In genomic region chr14:51438955-51439354, GRCm38 (mm10) we compare ENCODE assay signal across 34 mouse cellular contexts. TPM values are rescaled to one million over a fixed set of nuclear protein-coding genes. Genes with fewer than 3 reads are reported as not detected.
"Had no signal": no experiment of that assay in that cellular context is flagged by ENCODE, and none has a peak within 500 bp of the region (broad histone marks: within the 10 kb centered on the region; RNA-seq: fewer than 3 reads in every experiment).

No protein-coding gene starts in this region.

- H3K4me1 ChIP-seq: liver, embryonic 13.5 days; midbrain, embryonic 13.5 days; neural tube, embryonic 13.5 days; stomach, embryonic 15.5 days had no signal

- H3K27ac ChIP-seq: kidney, postnatal 0 days; layer of hippocampus, adult 2 months; left cerebral cortex, adult 2 months; liver, embryonic 13.5 days; midbrain, embryonic 13.5 days; neural tube, embryonic 13.5 days; stomach, embryonic 15.5 days had no signal

- ATAC-seq: intestine, embryonic 16.5 days; midbrain, embryonic 13.5 days had no signal

- H3K4me3 ChIP-seq: layer of hippocampus, adult 2 months; left cerebral cortex, adult 2 months; liver, embryonic 13.5 days; midbrain, embryonic 13.5 days; myocyte; neural tube, embryonic 13.5 days; stomach, embryonic 15.5 days had no signal

- H3K4me2 ChIP-seq: liver, embryonic 13.5 days; midbrain, embryonic 13.5 days; neural tube, embryonic 13.5 days; stomach, embryonic 15.5 days had no signal

- H3K9me3 ChIP-seq: stomach, embryonic 15.5 days had no signal

- DNase-seq: kidney, adult 2 months; kidney, postnatal 25 days; layer of hippocampus, adult 9-11 months; liver, embryonic 13.5 days; lung, adult 2 months; lung, postnatal 14 days; lung, postnatal 4 days; right cerebral cortex, adult 18-20 months; right cerebral cortex, postnatal 14 days; spleen, adult 18-20 months; thymus, adult 2 months; thymus, postnatal 14 days; thymus, postnatal 4 days had no signal

- H3K27me3 ChIP-seq: liver, embryonic 13.5 days; midbrain, embryonic 13.5 days; neural tube, embryonic 13.5 days; stomach, embryonic 15.5 days had no signal

- H3K36me3 ChIP-seq: liver, embryonic 13.5 days; midbrain, embryonic 13.5 days; neural tube, embryonic 13.5 days; stomach, embryonic 15.5 days had no signal

- H3K9ac ChIP-seq: liver, embryonic 13.5 days; midbrain, embryonic 13.5 days; neural tube, embryonic 13.5 days; stomach, embryonic 15.5 days had no signal

RNA-seq across cellular contexts. Expression of gene Vmn2r89, which starts 12.7 kb away (rescaled TPM):
- total RNA-seq: layer of hippocampus, adult 2 months; layer of hippocampus, postnatal 25 days; left cerebral cortex, adult 2 months; left cerebral cortex, postnatal 10 days; left cerebral cortex, postnatal 36 days; liver, adult 2 months; megakaryocyte progenitor cell, adult 5-6 weeks; megakaryocyte-erythroid progenitor cell, adult 5-6 weeks; neutrophil, adult 5-6 weeks had no signal
- polyA plus RNA-seq: intestine, embryonic 16.5 days; kidney, adult 2 months; kidney, embryonic 14.5 days; kidney, postnatal 0 days; large intestine, adult 2 months; limb, embryonic 11.5 days; limb, embryonic 14.5 days; liver, adult 2 months; liver, embryonic 13.5 days; liver, embryonic 16.5 days; lung, adult 2 months; lung, embryonic 16.5 days; midbrain, embryonic 13.5 days; myocyte; neural tube, embryonic 13.5 days; stomach, embryonic 15.5 days; thymus, adult 2 months had no signal

RNA-seq across cellular contexts. Expression of gene Vmn2r88, which starts 28.3 kb away (rescaled TPM):
- total RNA-seq: layer of hippocampus, adult 2 months; layer of hippocampus, postnatal 25 days; left cerebral cortex, adult 2 months; left cerebral cortex, postnatal 10 days; left cerebral cortex, postnatal 36 days; liver, adult 2 months; megakaryocyte progenitor cell, adult 5-6 weeks; megakaryocyte-erythroid progenitor cell, adult 5-6 weeks; neutrophil, adult 5-6 weeks had no signal
- polyA plus RNA-seq: intestine, embryonic 16.5 days; kidney, adult 2 months; kidney, embryonic 14.5 days; kidney, postnatal 0 days; large intestine, adult 2 months; limb, embryonic 11.5 days; limb, embryonic 14.5 days; liver, adult 2 months; liver, embryonic 13.5 days; liver, embryonic 16.5 days; lung, adult 2 months; lung, embryonic 16.5 days; midbrain, embryonic 13.5 days; myocyte; neural tube, embryonic 13.5 days; stomach, embryonic 15.5 days; thymus, adult 2 months had no signal
